Mouse (Mus musculus) kidney, adult 2 months (tissue): ENCODE measurements around the gene Aif1l.
"Not testable (repeated sequence)": the region's sequence is repeated elsewhere in the genome, so short reads cannot be mapped to it uniquely, and the experiment has no call there.

Experiments used
- CTCF ChIP-seq: fragments of 200-500 bp; conservative IDR thresholded peaks from 2 replicates; pipeline ENCODE4 v1.5.1; 2011; ENCODE audit warnings: low read depth, mild to moderate bottlenecking, control low read depth, low read length, moderate library complexity, mixed read lengths; ENCODE audit not compliant: insufficient read depth, insufficient read length
- POLR2A ChIP-seq: fragments of 200-500 bp; IDR thresholded peaks from one replicate; pipeline ENCODE4 v1.6.1; 2011; ENCODE audit warnings: low read depth, low read length, control low read depth

- peak; percentile 25; the same call in 1 of the 2 replicates for TF ChIP-seq CTCF
- not testable (repeated sequence) for TF ChIP-seq POLR2A
Observed at GRCm38 (mm10) chr2:31914213-31914612, 35.7 kb upstream of the Aif1l start.
